ENCODE assay signal across 15 mouse cellular contexts in the genomic region with DNA sequence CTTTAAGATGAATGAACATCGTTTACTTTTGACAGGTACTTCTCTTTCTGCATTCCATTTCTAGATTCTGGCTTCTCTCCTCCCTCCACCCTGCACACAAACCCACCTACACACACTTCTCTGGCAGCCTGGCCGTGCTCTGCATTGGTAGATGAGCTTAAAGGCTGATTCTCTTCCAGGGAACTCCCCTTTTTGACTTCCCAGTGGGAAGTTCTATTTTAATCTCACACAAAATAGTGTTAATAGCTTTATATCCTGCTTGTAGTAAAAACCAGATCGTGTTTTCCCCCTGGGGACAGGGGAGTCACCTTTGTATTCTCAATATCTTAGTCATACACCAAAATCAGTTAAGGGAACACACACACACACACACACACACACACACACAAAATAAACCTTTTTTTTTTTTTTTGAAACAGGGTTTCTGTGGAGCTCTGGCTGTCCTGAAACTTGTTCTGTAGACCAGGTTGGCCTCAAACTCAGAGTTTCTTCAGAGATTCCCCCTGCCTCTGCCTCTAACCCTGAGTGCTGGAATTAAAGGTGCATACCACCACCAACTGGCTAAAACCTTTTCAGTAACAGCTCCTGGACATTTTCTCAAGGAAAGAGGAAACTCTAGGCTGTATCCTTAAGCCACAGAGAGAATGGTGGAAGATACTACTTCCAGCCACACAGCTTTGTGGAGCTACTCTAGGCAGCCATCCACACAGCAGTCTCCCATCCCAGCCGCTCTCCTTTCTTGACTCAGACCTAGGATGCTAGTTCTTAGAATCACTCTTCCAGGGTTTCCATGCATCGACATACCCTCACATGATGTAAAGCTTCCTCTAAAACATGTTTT. TPM values are rescaled to one million over a fixed set of nuclear protein-coding genes. Genes with fewer than 3 reads are reported as not detected.
DNase-seq lines count a peak whose midpoint lies in the region; ATAC-seq lines count a peak whose summit lies in the region.
"Had no signal": no experiment of that assay in that cellular context is flagged by ENCODE, and none has a peak within 500 bp of the region (broad histone marks: within the 10 kb centered on the region; RNA-seq: fewer than 3 reads in every experiment).

No protein-coding gene starts in this region.

- peak overlapping the region; percentile 46; the same call in 1 of the 2 replicates for H3K27ac ChIP-seq in embryonic facial prominence, embryonic 14.5 days (replicated peaks; ENCODE audit: low read depth, low read length)
- H3K27ac ChIP-seq in embryonic facial prominence, embryonic 10.5 days (replicated peaks), result no peak overlapping the region
- H3K27ac ChIP-seq: embryonic facial prominence, embryonic 12.5 days; forebrain, embryonic 15.5 days had no signal

- no peaks in the 10 kb centered on the region for H3K27me3 ChIP-seq in embryonic facial prominence, embryonic 14.5 days (replicated peaks; ENCODE audit: control insufficient read depth, insufficient read depth, low read length)
- no peaks in the 10 kb centered on the region for H3K27me3 ChIP-seq in embryonic facial prominence, embryonic 10.5 days (replicated peaks; ENCODE audit: low read depth, poor library complexity, severe bottlenecking)
- H3K27me3 ChIP-seq: embryonic facial prominence, embryonic 12.5 days; forebrain, embryonic 15.5 days had no signal

- no peak overlapping the region for H3K4me2 ChIP-seq in embryonic facial prominence, embryonic 14.5 days (ENCODE audit: low read depth, low read length)
- H3K4me2 ChIP-seq: embryonic facial prominence, embryonic 12.5 days; forebrain, embryonic 15.5 days; midbrain, embryonic 11.5 days had no signal

- intact Hi-C loops in left cerebral cortex, postnatal 10 days (cut with DNase I), result no loop called here

- no peaks in the 10 kb centered on the region for H3K36me3 ChIP-seq in embryonic facial prominence, embryonic 14.5 days (ENCODE audit: control insufficient read depth, insufficient read depth, low read length)
- no peaks in the 10 kb centered on the region for H3K36me3 ChIP-seq in embryonic facial prominence, embryonic 10.5 days (replicated peaks)
- H3K36me3 ChIP-seq: embryonic facial prominence, embryonic 12.5 days; forebrain, embryonic 15.5 days had no signal

- WGBS in embryonic facial prominence, embryonic 14.5 days, result 62% methylated on average over 5 of the region's 5 CpGs
- 84% methylated on average over 5 of the region's 5 CpGs for WGBS in embryonic facial prominence, embryonic 10.5 days

- peak; percentile 30 for DNase-seq in embryonic facial prominence, embryonic 14.5 days (ENCODE audit: low spot score)
- DNase-seq in embryonic facial prominence, embryonic 10.5 days (ENCODE audit: low spot score), result no peak
- peak; percentile 15 to 58 for DNase-seq in left cerebral cortex, adult 18-20 months (ENCODE audit: low spot score in 2 of 2)
- DNase-seq in left cerebral cortex, postnatal 10 days (ENCODE audit: extremely low spot score in 1 of 2, low spot score in 2 of 2), result no peak
- peak; percentile 52 to 60 for DNase-seq in right cerebral cortex, postnatal 10 days (ENCODE audit: low spot score in 2 of 2)
- no peak for DNase-seq in cerebellum, postnatal 36 days
- no peak for DNase-seq in lung, postnatal 36 days
- DNase-seq: cerebellum, adult 2 months; kidney, postnatal 14 days had no signal

- H3K4me1 ChIP-seq in embryonic facial prominence, embryonic 14.5 days (ENCODE audit: control insufficient read depth, insufficient read depth, low read length), result peaks cover 17% of the 10 kb centered on the region
- H3K4me1 ChIP-seq in embryonic facial prominence, embryonic 10.5 days, result peaks cover 8% of the 10 kb centered on the region; the same call in 1 of the 2 replicates
- H3K4me1 ChIP-seq: forebrain, embryonic 15.5 days had no signal

- no peaks in the 10 kb centered on the region for H3K9me3 ChIP-seq in embryonic facial prominence, embryonic 14.5 days (ENCODE audit: control insufficient read depth, low read length)
- no peaks in the 10 kb centered on the region for H3K9me3 ChIP-seq in embryonic facial prominence, embryonic 10.5 days
- H3K9me3 ChIP-seq: embryonic facial prominence, embryonic 12.5 days; forebrain, embryonic 15.5 days had no signal

- ATAC-seq in embryonic facial prominence, embryonic 14.5 days (ENCODE audit: low read depth), result no peak
- ATAC-seq in common myeloid progenitor, adult 5-6 weeks (replicated peaks; ENCODE audit: low read depth, poor library complexity, severe bottlenecking), result 0 out of 2 replicates have a peak, but pooled peaks have one; percentile 29
- ATAC-seq: forebrain, embryonic 15.5 days; hindbrain, embryonic 16.5 days; lung, postnatal 0 days had no signal

- no peak overlapping the region for H3K4me3 ChIP-seq in embryonic facial prominence, embryonic 14.5 days (ENCODE audit: low read depth, low read length)
- H3K4me3 ChIP-seq in embryonic facial prominence, embryonic 10.5 days, result no peak overlapping the region
- H3K4me3 ChIP-seq: embryonic facial prominence, embryonic 12.5 days; forebrain, embryonic 15.5 days had no signal

- no peak overlapping the region for H3K9ac ChIP-seq in embryonic facial prominence, embryonic 14.5 days (ENCODE audit: low read depth, low read length)
- H3K9ac ChIP-seq: embryonic facial prominence, embryonic 12.5 days; forebrain, embryonic 15.5 days had no signal

RNA-seq across cellular contexts. Expression of a gene that starts 24.7 kb away (rescaled TPM):
- polyA plus RNA-seq in embryonic facial prominence, embryonic 14.5 days (2014; fragmentation: Nextera tagmentation; extraction: Ambion mirVana), result 13.0 and 14.1 TPM in 2 replicates
- polyA plus RNA-seq in embryonic facial prominence, embryonic 10.5 days (2016; fragmentation: Nextera tagmentation; extraction: Ambion mirVana), result 23.2 and 24.1 TPM in 2 replicates
- total RNA-seq in left cerebral cortex, adult 18-20 months (2021), result 10 to 100 TPM; 10.2 to 12.3 TPM
- 1 to 10 TPM; 8.5 to 9.8 TPM for total RNA-seq in left cerebral cortex, postnatal 10 days (2021)
- 14.5 and 23.1 TPM in 2 replicates for total RNA-seq in common myeloid progenitor, adult 5-6 weeks (2017)

Comparison
In these comparisons a context has a peak if more than half of its experiments do, and no peak if none do; other contexts are left out.
1. DNase-seq: peak in embryonic facial prominence, embryonic 14.5 days (single experiment), left cerebral cortex, adult 18-20 months (2 of 2) and right cerebral cortex, postnatal 10 days (2 of 2); none in embryonic facial prominence, embryonic 10.5 days (single experiment), left cerebral cortex, postnatal 10 days (0 of 2), cerebellum, postnatal 36 days (0 of 2) and lung, postnatal 36 days (single experiment).